Mouse (Mus musculus) thymus, postnatal 0 days (tissue): ENCODE data around the gene Nln. TPM values are rescaled to one million over a fixed set of nuclear protein-coding genes. Genes with fewer than 3 reads are reported as not detected.
A peak's percentile ranks its signal among the peaks of the same experiment; 100 is the strongest.

Experiments used
- DNase-seq: peaks from one replicate; pipeline ENCODE4 v3.0.0-alpha.2; 2015; ENCODE audit warnings: low spot score
- polyA plus RNA-seq: library from polyadenylated mRNA; unstranded; fragments of >200 nt; fragmentation: Nextera tagmentation; extraction: Ambion mirVana; gene quantifications from 2 replicates; pipeline ENCODE4 v1.2.1, GENCODE M21; 2015

Gene Nln
- polyA plus RNA-seq, 1 experiment from 2014 or later, result 7.9 TPM

- DNase-seq, result no peak
Measured at GRCm38 (mm10) chr13:104097190-104097589, 12.2 kb downstream of the Nln start.

GRCm38 (mm10) chr13:104095955-104096354, 13.5 kb downstream of the Nln start:
- no peak for DNase-seq

GRCm38 (mm10) chr13:104094531-104095385, 14.7 kb downstream of the Nln start:
- no peak for DNase-seq

- DNase-seq, result no peak
Measured at GRCm38 (mm10) chr13:104091734-104092133, 17.7 kb downstream of the Nln start.

GRCm38 (mm10) chr13:104089387-104089786, 20.0 kb downstream of the Nln start:
- DNase-seq, result peak; percentile 68

- no peak for DNase-seq
Measured at GRCm38 (mm10) chr13:104084600-104084999, 24.8 kb downstream of the Nln start.

GRCm38 (mm10) chr13:104082504-104082903, 26.9 kb downstream of the Nln start:
- DNase-seq, result no peak

GRCm38 (mm10) chr13:104076993-104077392, 32.4 kb downstream of the Nln start:
- no peak for DNase-seq

GRCm38 (mm10) chr13:104074731-104075130, 34.7 kb downstream of the Nln start:
- DNase-seq, result peak; percentile 45

- DNase-seq, result no peak
Measured at GRCm38 (mm10) chr13:104074230-104074629, 35.2 kb downstream of the Nln start.

- DNase-seq, result no peak
Measured at GRCm38 (mm10) chr13:104072351-104072750, 37.1 kb downstream of the Nln start.

- DNase-seq, result no peak
Measured at GRCm38 (mm10) chr13:104070703-104071102, 38.7 kb downstream of the Nln start.

GRCm38 (mm10) chr13:104069216-104069615, 40.2 kb downstream of the Nln start:
- no peak for DNase-seq

GRCm38 (mm10) chr13:104065649-104066347, 43.6 kb downstream of the Nln start:
- no peak for DNase-seq

- no peak for DNase-seq
Measured at GRCm38 (mm10) chr13:104063061-104063460, 46.4 kb downstream of the Nln start.

GRCm38 (mm10) chr13:104061975-104062750, 47.3 kb downstream of the Nln start:
- DNase-seq, result no peak

- DNase-seq, result no peak
Measured at GRCm38 (mm10) chr13:104060231-104060630, 49.2 kb downstream of the Nln start.

- DNase-seq, result no peak
Measured at GRCm38 (mm10) chr13:104059536-104059935, 49.9 kb downstream of the Nln start.

- DNase-seq, result peak; percentile 78
Measured at GRCm38 (mm10) chr13:104058761-104059160, 50.7 kb downstream of the Nln start.

GRCm38 (mm10) chr13:104052271-104052753, 57.1 kb downstream of the Nln start:
- no peak for DNase-seq

GRCm38 (mm10) chr13:104048835-104049234, 60.6 kb downstream of the Nln start:
- no peak for DNase-seq

- DNase-seq, result peak; percentile 37
Measured at GRCm38 (mm10) chr13:104045108-104045507, 64.3 kb downstream of the Nln start.
